Mouse (Mus musculus): ENCODE measurements around the gene Rab5if.

- TF ChIP-seq CTCF (IDR thresholded peaks at IDR 0.05; ENCODE audit: borderline replicate concordance, extremely low read depth, insufficient read depth, insufficient read length) (no peak), POLR2A (IDR thresholded peaks at IDR 0.05; ENCODE audit: borderline replicate concordance, extremely low read depth, insufficient read depth, insufficient read length, poor library complexity, severe bottlenecking) (no peak)
Observed at GRCm38 (mm10) chr2:156898374-156898773, 35.4 kb downstream of the Rab5if start.

Data from brain, embryonic 14.5 days (tissue).